Mouse (Mus musculus) neural tube, postnatal 0 days (tissue): ENCODE results near the gene Sec1. TPM values are rescaled to one million over a fixed set of nuclear protein-coding genes. Genes with fewer than 3 reads are reported as not detected.

Experiments
- polyA plus RNA-seq: library from polyadenylated mRNA; unstranded; fragments of >200 nt; fragmentation: Nextera tagmentation; extraction: Ambion mirVana; gene quantifications from 2 replicates; pipeline ENCODE4 v1.2.1, GENCODE M21; 2015

Sec1 gene
- polyA plus RNA-seq, result 0.45 and 0.58 TPM in 2 replicates

DNA sequence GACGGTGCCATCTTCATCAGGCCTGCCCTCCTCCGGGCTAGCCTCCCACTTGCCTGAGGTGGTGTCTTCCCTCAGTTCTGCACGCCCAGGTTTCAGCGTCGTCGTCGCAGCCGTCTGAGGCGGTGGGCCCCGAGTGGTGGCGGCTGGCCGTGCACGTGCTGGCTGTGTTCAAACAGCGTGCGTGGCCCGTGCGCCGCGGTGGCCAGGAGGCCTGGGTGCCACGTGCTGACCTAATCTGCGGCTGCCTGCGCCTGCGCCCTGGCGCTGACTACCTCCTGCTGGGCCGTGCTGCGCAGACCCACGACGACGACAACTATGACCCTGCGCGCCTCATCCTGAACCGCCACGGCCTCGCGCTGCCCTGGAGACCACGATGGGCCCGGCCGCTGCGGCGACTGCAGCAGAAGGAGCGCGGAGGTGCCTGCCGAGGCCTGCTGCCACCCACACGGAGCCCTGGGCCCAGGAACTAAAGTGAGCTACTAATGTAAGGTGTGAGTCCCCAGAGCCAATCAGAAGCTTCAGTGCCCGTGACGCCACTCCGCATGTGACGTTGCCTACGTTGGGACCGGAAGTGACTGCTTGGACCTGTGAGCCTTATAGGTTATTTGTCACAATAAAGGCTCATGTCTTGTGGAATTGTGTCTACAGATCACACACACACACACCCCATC lies at the start of gene Sec1:
TSS of gene Sec1 (minus strand) at position 482 of the 671 bp plus-strand sequence.

DNA sequence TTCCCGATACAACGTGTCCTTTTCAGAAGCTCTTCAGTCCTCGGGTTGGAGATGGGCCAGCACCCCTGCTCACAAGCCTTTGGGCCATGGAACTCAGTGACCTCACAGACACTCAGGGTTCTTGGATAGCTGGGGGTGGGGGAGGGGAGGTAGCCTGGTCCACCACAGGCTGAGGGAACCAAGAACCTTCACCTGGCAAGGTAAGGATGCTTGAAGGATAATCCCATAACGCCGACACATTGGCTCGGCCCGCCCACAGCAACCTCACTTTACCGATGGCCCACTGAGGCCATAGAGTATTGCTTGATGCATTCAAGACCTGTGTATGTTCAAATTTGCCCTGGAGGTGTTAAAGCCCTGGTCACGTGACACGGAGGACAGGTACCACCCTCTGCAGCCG lies 31.5 kb upstream of the Sec1 start, which contains the start of gene Spaca4:
TSS of gene Spaca4 (minus strand) at position 101 of the 400 bp plus-strand sequence.

DNA sequence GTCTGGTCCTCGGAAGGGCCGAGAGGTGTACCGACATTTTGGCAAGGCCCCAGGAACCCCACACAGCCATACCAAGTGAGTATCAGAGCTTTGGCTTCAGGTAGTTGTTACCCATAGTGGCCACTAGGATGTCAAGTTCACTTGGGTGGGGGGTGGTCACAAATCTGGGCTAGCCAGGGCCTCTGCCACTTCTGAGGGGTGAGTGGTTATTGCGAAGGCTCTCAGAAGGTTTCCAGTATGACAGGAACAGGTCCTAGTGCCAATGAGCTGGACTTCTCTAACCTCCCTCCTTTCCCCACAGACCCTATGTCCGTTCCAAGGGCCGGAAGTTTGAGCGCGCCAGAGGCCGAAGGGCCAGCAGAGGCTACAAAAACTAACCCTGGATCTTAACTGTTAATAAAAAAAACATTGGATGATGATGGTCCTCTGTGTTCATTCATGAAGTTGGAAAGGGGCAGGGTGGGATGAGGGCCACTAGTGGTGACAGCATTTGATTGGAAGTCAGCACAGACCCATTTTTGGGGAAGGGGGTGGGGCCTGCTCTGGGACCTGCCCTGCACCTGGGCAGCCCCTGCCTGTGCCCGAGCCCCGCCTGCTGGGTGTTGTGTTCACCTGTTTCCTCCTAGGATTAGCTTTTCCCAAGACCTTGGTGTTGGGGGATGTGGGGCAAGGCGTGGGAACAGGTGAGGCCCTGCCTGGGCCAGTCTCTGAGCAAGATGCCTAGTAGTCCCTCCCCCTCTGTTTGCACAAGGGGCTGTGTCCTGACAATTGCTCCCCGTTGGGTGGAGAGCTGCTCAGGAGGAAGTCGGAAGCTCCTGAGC lies 26.4 kb upstream of the Sec1 start, which contains the start of gene Fam83e:
TSS of gene Fam83e (plus strand) at position 800 of the 821 bp plus-strand sequence.

DNA sequence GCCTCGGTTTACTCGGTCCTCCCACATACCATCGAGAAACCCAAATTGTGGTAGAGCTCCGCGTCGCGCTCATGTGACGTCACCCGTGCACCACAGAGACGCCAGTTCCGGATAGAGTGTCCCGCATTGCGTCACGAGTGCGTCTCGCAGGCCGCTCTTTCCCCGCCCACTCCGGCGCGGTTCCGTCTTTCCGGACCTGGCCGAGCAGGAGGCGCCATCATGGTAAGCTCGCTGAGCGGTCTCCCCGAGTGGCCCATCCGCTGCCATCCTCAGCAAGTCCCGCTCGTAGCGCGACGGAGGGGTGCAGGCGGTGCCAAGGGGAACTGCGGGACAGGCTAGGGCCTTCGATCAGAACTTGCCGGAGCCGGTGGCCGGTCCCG lies 23.7 kb upstream of the Sec1 start, which contains the start of gene Sphk2:
TSS of gene Sphk2 (minus strand) at position 85 of the 380 bp plus-strand sequence.

DNA sequence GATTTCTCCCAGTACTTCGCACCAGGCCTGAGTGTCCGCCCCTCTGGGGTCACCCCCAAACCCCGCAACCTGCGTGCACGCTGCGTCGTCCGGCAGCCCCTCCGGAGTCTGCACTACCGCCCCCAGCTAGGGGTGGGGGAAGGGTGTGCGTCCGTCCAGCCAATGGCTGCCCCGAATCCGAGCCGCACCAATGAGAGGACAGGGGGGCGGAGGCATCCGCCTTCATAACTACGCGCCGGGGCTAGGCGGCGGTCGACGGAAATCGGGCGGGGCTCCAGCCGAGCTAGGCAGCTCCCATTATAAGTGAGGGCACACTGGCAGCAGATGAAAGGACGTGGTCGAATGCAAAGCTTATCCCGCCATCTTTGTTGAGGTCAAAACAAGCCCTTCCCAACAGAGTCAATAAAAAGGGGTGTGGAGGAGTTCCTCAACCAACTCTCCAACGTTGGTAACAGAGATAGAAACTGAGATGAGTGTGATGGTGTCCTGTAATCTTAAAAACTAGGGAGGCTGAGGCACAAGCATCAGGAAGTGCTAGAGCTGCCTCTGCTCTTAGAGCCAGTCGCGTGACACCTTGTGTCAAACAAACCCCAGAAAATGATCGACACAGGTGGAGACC lies 21.0 kb upstream of the Sec1 start, which contains the start of gene Rpl18:
TSS of gene Rpl18 (plus strand) at position 368 of the 619 bp plus-strand sequence.

DNA sequence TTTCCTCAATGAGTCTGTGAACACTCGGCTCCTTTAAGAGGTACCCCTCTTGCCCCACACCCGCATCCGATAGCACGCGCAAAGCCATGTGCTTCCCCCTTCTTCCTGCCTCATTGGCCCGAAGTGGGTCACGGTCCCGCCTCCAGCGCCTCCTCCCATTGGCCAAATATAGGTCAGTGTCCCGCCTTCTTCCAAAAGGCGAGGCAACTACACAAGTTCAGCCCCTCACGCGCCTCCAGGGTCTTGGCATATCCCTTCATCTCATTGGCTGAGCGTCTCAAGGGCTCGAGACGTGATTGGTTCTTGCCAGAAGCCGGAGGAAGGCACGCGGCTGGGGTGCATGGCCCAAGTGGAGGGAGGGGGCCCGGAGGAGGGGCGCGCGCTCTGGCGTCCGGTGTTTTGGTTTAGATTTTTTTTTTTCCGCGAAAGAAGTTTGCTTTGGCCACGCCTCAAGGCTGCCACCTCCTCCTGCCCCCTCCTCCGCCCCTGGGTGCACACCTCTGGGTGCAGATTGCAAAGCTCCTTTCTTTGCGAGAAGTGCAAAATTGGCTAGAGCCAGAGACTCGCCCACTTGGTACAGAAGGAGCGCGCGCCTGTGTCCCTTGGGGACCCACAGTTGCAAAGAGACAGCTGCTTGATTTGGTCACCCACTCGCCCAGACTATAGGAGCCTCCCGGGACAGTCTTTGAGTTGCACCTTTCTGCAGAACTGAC lies 10.7 kb upstream of the Sec1 start, which contains the start of gene Dbp:
TSS of gene Dbp (plus strand) at position 359 of the 713 bp plus-strand sequence.

DNA sequence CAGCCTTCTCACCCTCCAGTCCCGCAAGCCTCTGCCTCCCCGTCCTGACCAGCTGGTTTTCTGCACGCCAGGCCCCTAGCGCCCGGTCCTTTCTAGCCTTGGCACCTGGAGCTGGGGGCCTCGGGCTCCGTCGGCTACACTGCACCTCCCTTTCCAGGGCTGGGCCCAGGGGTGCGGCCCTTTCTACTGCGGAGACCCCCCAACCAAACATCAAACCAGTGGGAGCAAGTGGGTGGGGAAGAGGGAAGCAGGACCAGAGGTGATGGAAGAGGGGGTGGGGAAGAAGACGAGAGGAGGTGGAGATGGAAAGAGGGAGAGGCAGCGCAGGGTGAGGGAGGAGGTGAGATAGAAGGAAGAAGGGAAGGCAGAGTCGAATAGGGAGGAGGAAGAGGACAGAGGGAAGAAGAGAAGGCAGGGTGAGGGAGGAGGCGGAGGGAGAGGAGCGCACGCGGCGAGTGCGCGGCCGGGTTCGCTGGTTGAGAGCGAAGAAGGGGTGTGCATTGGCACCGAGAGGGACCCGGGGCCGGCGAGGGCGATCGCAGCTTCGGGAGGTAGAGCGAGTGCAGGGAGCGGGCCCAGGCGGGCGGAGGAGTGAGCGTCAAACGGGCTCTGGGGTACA lies 5.4 kb upstream of the Sec1 start, which contains the start of gene Car11:
TSS of gene Car11 (plus strand) at position 321 of the 619 bp plus-strand sequence.

DNA sequence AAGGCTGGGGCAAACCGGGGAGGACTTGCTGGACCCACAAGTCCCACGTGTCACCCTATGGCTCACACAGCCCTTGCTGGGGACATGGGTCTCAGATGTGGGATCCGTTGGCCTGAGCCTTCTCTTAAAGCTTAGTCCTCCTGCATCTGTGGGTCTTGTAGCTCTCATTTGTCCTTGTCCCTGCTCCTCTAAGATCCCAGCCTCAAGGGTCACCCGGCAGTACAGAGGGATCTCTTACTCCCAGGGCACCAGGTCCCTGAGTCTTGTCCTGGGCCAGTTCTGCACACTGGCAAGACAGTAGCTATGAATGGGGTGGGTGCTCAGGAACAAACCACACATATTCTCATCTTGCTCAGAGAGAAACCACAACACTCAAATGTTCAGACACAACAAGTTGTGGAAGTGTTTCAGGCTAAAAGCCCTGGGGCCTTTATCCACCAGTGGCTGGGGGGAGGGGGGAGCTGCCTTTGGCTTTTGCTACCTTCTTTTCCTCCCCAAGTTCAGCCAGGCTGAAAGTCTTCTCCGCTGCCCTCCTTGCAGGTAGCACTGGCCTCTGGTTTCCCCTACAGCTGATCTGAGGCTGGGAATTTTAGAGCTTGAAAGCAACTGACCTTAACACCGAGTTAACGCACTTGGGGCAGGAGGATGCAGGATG lies 10.7 kb downstream of the Sec1 start, which contains the start of gene Ntn5:
TSS of gene Ntn5 (plus strand) at position 627 of the 655 bp plus-strand sequence.

DNA sequence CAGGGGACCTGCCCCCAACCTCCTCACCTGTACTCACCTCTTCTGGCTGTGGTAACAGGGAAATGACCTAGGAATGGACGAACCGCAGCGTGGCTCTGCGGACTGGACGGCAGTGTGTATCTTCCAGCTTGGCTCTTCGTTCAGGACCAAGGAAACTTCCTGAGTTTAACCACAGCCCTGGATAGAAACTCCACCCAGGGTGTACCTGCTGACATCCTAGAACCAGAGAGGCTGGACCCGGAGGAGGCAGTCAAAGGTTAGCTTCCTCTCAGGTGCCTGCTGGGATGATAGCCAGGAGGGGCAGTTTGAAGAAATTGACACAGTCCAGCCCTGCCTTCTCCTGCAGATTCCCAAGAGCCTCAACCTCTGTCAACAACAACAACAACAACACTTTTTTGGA lies 28.0 kb downstream of the Sec1 start, which contains the start of gene Fut2:
TSS of gene Fut2 (minus strand) at position 234 of the 400 bp plus-strand sequence.

DNA sequence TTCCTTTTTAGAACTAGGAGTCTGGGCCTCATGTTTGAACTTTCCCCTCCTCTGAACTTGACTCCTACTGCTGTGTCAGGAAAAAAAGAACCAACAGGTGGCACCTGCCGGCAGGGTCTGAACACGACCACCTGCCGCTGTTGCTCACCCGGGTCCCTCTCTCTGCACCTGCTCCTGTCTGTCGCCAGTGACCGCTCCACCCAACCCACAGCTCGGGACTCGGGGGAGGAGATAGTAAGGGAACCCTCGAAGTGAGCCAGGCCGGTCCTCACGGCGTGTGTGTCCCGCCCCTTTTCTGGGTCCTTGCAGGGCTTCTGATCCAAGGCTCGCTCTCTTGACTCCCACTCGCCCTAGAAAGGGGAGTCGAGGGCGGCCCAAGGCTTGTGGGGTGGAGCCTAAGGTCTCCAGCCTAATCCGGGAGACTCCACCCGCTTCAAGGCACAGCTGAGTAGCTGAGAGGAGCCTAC lies 54.6 kb downstream of the Sec1 start, which contains the start of gene Mamstr:
TSS of gene Mamstr (plus strand) at position 417 of the 467 bp plus-strand sequence.

Other genes with a start within 250 kb of the Sec1 start
- 3,929 and 4,285 TPM in 2 replicates for gene Ftl1, start 234.5 kb downstream of the Sec1 start, polyA plus RNA-seq
- gene Bax, start 227.5 kb downstream of the Sec1 start, polyA plus RNA-seq, result 248 and 251 TPM in 2 replicates
- gene Tulp2, start 212.5 kb downstream of the Sec1 start, polyA plus RNA-seq, result 0.29 and 0.49 TPM in 2 replicates
- not detected in 2 replicates for gene Gm45808, start 207.6 kb downstream of the Sec1 start, polyA plus RNA-seq
- gene Dhdh, start 205.6 kb downstream of the Sec1 start, polyA plus RNA-seq, result 5.4 and 5.5 TPM in 2 replicates
- gene Nucb1, start 184.0 kb downstream of the Sec1 start, polyA plus RNA-seq, result 143 and 157 TPM in 2 replicates
- 18.4 and 20.1 TPM in 2 replicates for gene Ppp1r15a, start 168.1 kb downstream of the Sec1 start, polyA plus RNA-seq
- 5.5 and 6.7 TPM in 2 replicates for gene Plekha4, start 168.1 kb downstream of the Sec1 start, polyA plus RNA-seq
- gene Hsd17b14, start 139.5 kb downstream of the Sec1 start, polyA plus RNA-seq, result 0.62 and 0.81 TPM in 2 replicates
- gene Bcat2, start 124.2 kb downstream of the Sec1 start, polyA plus RNA-seq, result 19.8 and 21.5 TPM in 2 replicates
- gene Fgf21, start 78.9 kb downstream of the Sec1 start, polyA plus RNA-seq, result not detected in 2 replicates
- 0.14 TPM in 1 of 2 replicates, not detected in the other for gene Fut1, start 77.1 kb downstream of the Sec1 start, polyA plus RNA-seq
- 0.10 TPM in 1 of 2 replicates, not detected in the other for gene Izumo1, start 72.6 kb downstream of the Sec1 start, polyA plus RNA-seq
- gene Rasip1, start 66.9 kb downstream of the Sec1 start, polyA plus RNA-seq, result 18.8 and 19.9 TPM in 2 replicates
- gene Mamstr, start 54.4 kb downstream of the Sec1 start, polyA plus RNA-seq, result 4.5 and 5.3 TPM in 2 replicates
- gene Fut2, start 28.0 kb downstream of the Sec1 start, polyA plus RNA-seq, result 0.10 and 0.12 TPM in 2 replicates
- gene Ntn5, start 10.4 kb downstream of the Sec1 start, polyA plus RNA-seq, result 1.4 and 1.6 TPM in 2 replicates
- gene Car11, start 5.4 kb upstream of the Sec1 start, polyA plus RNA-seq, result 92.0 and 100.0 TPM in 2 replicates
- 6.3 and 8.5 TPM in 2 replicates for gene Dbp, start 10.7 kb upstream of the Sec1 start, polyA plus RNA-seq
- gene Rpl18, start 21.1 kb upstream of the Sec1 start, polyA plus RNA-seq, result 516 and 551 TPM in 2 replicates
- 18.9 and 20.8 TPM in 2 replicates for gene Sphk2, start 23.6 kb upstream of the Sec1 start, polyA plus RNA-seq
- gene Fam83e, start 26.8 kb upstream of the Sec1 start, polyA plus RNA-seq, result 0.14 TPM in 1 of 2 replicates, not detected in the other
- not detected in 2 replicates for gene Spaca4, start 31.4 kb upstream of the Sec1 start, polyA plus RNA-seq
- 19.1 and 20.2 TPM in 2 replicates for gene Lmtk3, start 89.3 kb upstream of the Sec1 start, polyA plus RNA-seq
- gene Sult2b1, start 90.3 kb upstream of the Sec1 start, polyA plus RNA-seq, result 9.0 and 9.5 TPM in 2 replicates
- 202 and 212 TPM in 2 replicates for gene Cyth2, start 120.2 kb upstream of the Sec1 start, polyA plus RNA-seq
- gene Kcnj14, start 130.4 kb upstream of the Sec1 start, polyA plus RNA-seq, result 2.1 and 2.3 TPM in 2 replicates
- gene Grwd1, start 136.5 kb upstream of the Sec1 start, polyA plus RNA-seq, result 41.4 and 43.8 TPM in 2 replicates
- 51.6 and 60.3 TPM in 2 replicates for gene Kdelr1, start 178.4 kb upstream of the Sec1 start, polyA plus RNA-seq
- gene Grin2d, start 184.0 kb upstream of the Sec1 start, polyA plus RNA-seq, result 7.6 and 9.0 TPM in 2 replicates
- 0.34 TPM in 1 of 2 replicates, not detected in the other for gene Syngr4, start 202.3 kb upstream of the Sec1 start, polyA plus RNA-seq
- gene Tmem143, start 202.5 kb upstream of the Sec1 start, polyA plus RNA-seq, result 7.3 and 8.2 TPM in 2 replicates
- gene Emp3, start 227.0 kb upstream of the Sec1 start, polyA plus RNA-seq, result 56.9 and 74.0 TPM in 2 replicates
- gene Ccdc114, start 229.7 kb upstream of the Sec1 start, polyA plus RNA-seq, result 6.9 and 7.0 TPM in 2 replicates